Mouse (Mus musculus) midbrain, postnatal 0 days (tissue): ENCODE data around the gene 9930111J21Rik2. TPM values are rescaled to one million over a fixed set of nuclear protein-coding genes. Genes with fewer than 3 reads are reported as not detected.
"Not testable (repeated sequence)": the region's sequence is repeated elsewhere in the genome, so short reads cannot be mapped to it uniquely, and the experiment has no call there.

ENCODE experiments used
- ATAC-seq: fragments of 200-750 bp; cut with Nextera tagmentation; 2 replicates; pipeline ENCODE4 v1.8.0; 2017; ENCODE audit warnings: moderate number of reproducible peaks, mild to moderate bottlenecking, moderate TSS enrichment, moderate library complexity; ENCODE audit not compliant: low FRiP score
- DNase-seq: peaks from one replicate; pipeline ENCODE4 v3.0.0-alpha.2; 2015; ENCODE audit warnings: low spot score
- H3K27ac ChIP-seq: fragments of 300-500 bp; sonication (generic); 2 replicates; pipeline ENCODE4 v1.5.1; 2014; ENCODE audit warnings: low read depth, mild to moderate bottlenecking, low read length, mixed read lengths
- H3K27me3 ChIP-seq: fragments of 300-500 bp; sonication (generic); 2 replicates; pipeline ENCODE4 v1.6.1; 2014; ENCODE audit warnings: low read length, control low read depth, mixed read lengths; ENCODE audit not compliant: insufficient read depth
- H3K36me3 ChIP-seq: fragments of 300-500 bp; sonication (generic); 2 replicates; pipeline ENCODE4 v1.6.1; 2014; ENCODE audit warnings: low read length, control low read depth, mixed read lengths; ENCODE audit not compliant: insufficient read depth
- H3K4me1 ChIP-seq: fragments of 300-500 bp; sonication (generic); 2 replicates; pipeline ENCODE4 v1.6.1; 2014; ENCODE audit warnings: mild to moderate bottlenecking, control low read depth, antibody characterized with exemption, low read length, mixed read lengths; ENCODE audit not compliant: insufficient read depth
- H3K4me2 ChIP-seq: fragments of 300-500 bp; sonication (generic); 2 replicates; pipeline ENCODE4 v1.6.1; 2014; ENCODE audit warnings: low read depth, mild to moderate bottlenecking, low read length, mixed read lengths; ENCODE audit not compliant: poor library complexity, severe bottlenecking
- H3K4me3 ChIP-seq: fragments of 300-500 bp; sonication (generic); 2 replicates; pipeline ENCODE4 v1.5.1; 2014; ENCODE audit warnings: low read depth, mild to moderate bottlenecking, low read length, moderate library complexity
- H3K9ac ChIP-seq: fragments of 300-500 bp; sonication (generic); replicated peaks from 2 replicates; pipeline ENCODE4 v1.6.1; 2014; ENCODE audit warnings: mild to moderate bottlenecking, low read length, moderate library complexity, mixed read lengths; ENCODE audit not compliant: poor library complexity, severe bottlenecking
- H3K9me3 ChIP-seq: fragments of 300-500 bp; sonication (generic); 2 replicates; pipeline ENCODE4 v1.6.1; 2016; ENCODE audit warnings: low read length, control low read depth
- WGBS: fragments of 180-500 bp; shearing (Covaris S2); extraction: QIAGEN DNeasy Blood & Tissue Kit; methylation state at CpG from one replicate; pipeline ENCODE4 v1.1.7; 2014; 5-methylcytosine and 5-hydroxymethylcytosine counted together
- polyA plus RNA-seq: library from polyadenylated mRNA; unstranded; fragments of >200 nt; fragmentation: Nextera tagmentation; extraction: Ambion mirVana; gene quantifications from 2 replicates; pipeline ENCODE4 v1.2.1, GENCODE M21; 2015
- total RNA-seq: library from RNA; depleted of rRNA; stranded (reverse); fragments of >200 nt; gene quantifications from 2 replicates; pipeline ENCODE4 v1.2.3, GENCODE M21; 2014

The 9930111J21Rik2 gene
- total and polyA plus RNA-seq, 2 experiments from 2014 or later: 0.20 to 0.55 TPM

DNA sequence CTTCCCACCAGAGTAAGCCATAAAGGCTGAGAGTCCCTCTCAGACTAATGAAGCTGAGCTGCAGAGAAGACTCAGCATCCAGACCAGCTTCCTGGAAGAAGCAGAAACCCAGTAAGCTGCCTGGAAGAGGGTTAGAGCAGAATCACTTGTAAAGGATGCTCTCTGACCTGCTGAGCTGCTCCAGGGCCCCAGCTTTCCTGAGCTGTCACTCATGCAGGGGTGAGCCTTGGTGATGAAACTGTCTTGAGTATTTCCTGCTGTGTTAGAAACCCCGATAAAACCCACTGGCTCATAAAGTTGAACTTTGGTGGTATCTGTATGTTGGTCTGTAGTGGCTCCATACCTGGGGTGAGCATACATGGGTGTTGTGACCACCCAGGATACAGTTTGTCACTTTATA is 50.6 kb downstream of the 9930111J21Rik2 start:
- not testable (repeated sequence) for H3K9ac ChIP-seq, H3K27me3 ChIP-seq, ATAC-seq, H3K4me1 ChIP-seq, H3K27ac ChIP-seq, H3K4me2 ChIP-seq, H3K4me3 ChIP-seq, H3K9me3 ChIP-seq, H3K36me3 ChIP-seq, DNase-seq
- 84% methylated on average over 1 of the region's 1 CpGs for WGBS

DNA sequence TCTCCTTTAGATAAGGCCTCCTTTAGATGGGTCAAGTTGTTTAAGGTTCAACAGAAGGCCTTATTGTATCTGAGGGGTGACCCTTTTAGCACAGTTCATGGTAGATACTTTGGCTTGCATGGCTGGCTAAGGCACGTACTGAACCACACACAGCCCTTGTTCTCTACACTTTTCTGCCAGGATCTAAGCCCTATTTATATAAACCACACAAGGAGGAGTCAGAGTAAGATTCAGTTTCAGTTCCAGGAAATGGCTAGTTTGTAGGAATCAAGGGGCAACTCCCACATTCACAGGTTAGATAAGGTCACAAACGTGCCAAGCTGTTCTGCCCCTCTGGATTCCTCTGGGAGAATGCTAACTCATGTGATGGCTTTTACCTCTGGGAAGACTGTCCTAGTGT is 57.0 kb downstream of the 9930111J21Rik2 start, which contains the start of gene Tgtp1:
TSS of gene Tgtp1 (minus strand) at position 155 of the 400 bp plus-strand sequence.
- not testable (repeated sequence) for DNase-seq, H3K27ac ChIP-seq, H3K36me3 ChIP-seq, H3K4me3 ChIP-seq, H3K9ac ChIP-seq, H3K27me3 ChIP-seq, H3K4me2 ChIP-seq, H3K4me1 ChIP-seq, ATAC-seq, H3K9me3 ChIP-seq
- WGBS: 86% methylated on average over 2 of the region's 2 CpGs

DNA sequence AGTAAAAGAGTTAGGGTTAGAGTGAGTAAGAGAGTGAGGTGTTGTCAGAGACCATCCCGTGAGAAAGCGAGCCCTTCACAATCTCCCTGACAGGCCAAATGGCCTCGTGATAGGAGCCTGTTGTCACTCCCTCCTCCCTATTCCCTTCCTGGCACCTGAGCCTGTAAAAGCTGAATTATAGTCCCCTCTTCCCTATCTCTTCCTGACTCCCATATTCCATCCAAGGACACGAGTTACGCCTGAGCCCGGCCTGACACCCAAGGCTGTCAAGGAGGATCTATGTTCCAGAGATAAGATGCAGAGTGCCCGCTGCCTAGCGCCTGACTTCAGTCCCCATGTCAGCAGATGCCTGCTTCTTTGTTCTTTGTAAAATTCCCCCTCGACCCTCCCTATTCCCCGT is 57.7 kb downstream of the 9930111J21Rik2 start:
- not testable (repeated sequence) for H3K27me3 ChIP-seq, H3K4me1 ChIP-seq, H3K27ac ChIP-seq, ATAC-seq, H3K9me3 ChIP-seq, DNase-seq, H3K36me3 ChIP-seq, H3K4me2 ChIP-seq, H3K4me3 ChIP-seq, H3K9ac ChIP-seq
- WGBS: 69% methylated on average over 10 of the region's 10 CpGs

DNA sequence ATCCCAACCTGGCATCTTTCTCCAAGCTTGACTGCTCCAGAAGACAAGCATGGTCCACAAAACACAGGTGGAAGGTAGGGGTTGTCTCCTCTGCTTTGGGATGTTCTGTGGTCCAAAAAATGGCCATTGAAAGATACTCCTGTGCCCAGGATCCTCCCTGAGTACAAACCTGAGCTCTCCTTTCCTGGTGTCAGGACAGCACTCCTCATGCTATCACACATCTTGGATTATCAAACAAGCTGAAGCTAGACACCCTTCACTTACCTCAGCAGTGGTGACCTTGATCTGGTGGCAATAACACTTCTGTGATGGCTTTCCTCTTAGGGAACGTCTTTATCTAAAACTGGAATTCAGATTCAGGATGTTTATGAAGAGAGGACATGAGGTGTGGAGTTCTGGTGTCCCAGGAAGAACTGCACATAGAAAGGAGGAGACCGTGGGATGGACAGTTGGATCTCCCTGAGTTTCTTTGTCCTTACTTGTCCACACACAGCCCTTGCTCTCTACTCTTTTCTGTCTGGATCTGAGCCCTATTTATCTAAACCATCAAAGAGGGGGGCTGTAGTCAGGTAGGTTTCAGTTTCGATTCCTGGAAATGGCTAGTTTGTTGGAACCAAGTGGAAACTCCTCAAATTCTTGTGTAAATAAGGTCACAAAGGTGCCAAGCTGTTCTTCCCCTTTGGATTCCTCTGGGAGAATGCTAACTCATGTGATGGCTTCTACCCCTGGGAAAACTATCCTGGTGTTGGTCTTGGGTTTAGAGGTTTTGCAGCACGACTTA is 59.1 kb downstream of the 9930111J21Rik2 start, which contains the start of gene Gm12185:
TSS of gene Gm12185 (minus strand) at position 487 of the 781 bp plus-strand sequence.
- not testable (repeated sequence) for ATAC-seq, H3K27ac ChIP-seq, H3K4me3 ChIP-seq, H3K36me3 ChIP-seq, H3K4me1 ChIP-seq, H3K9ac ChIP-seq, H3K4me2 ChIP-seq, DNase-seq, H3K9me3 ChIP-seq, H3K27me3 ChIP-seq
- WGBS: 69% methylated on average over 4 of the region's 4 CpGs

DNA sequence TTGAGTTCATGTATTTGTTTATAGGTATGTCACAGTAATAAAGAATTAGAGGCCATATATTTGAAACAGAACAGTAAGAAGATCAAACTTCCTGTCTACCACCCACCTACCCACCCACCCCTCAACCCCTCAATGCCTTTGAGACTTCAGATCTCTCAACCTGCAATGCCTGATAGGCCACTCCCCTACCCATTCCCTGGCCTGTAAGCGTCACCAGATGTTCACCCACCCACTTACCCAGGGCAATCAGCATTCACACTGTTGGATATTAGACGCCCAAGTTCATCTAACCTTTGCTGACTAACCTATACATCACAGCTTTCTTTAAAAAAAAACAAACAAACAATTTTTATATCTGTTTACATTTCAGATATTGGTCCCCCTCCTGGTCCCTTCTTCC is 61.1 kb downstream of the 9930111J21Rik2 start:
- not testable (repeated sequence) for H3K36me3 ChIP-seq, ATAC-seq, H3K4me1 ChIP-seq, DNase-seq, H3K27me3 ChIP-seq, H3K9me3 ChIP-seq, H3K4me3 ChIP-seq, H3K9ac ChIP-seq, H3K4me2 ChIP-seq, H3K27ac ChIP-seq
- 80% methylated on average over 2 of the region's 2 CpGs for WGBS

DNA sequence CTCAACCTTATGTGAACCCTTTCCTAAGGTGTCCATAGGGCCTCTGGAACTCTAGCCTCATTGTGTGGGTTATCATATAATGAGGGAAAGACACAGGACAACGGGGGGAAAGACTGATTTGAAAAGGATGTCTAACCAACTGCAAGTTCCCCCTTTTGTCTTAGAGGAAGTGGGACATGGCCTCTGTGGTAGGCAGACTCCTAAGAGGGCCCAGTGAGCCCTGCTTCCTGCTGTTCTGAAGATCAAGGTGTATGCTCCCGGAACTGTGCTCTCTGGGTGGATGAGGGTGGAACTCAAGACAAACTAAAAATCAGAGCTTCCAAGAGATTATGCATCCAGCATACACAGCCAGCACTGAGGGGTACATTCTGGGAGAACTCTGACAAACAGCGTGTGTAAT is 62.8 kb downstream of the 9930111J21Rik2 start:
- H3K9ac ChIP-seq, H3K4me1 ChIP-seq, H3K4me2 ChIP-seq, H3K27ac ChIP-seq, H3K4me3 ChIP-seq, H3K27me3 ChIP-seq, DNase-seq, H3K9me3 ChIP-seq, H3K36me3 ChIP-seq, ATAC-seq: not testable (repeated sequence)
- WGBS: 86% methylated on average over 2 of the region's 3 CpGs

DNA sequence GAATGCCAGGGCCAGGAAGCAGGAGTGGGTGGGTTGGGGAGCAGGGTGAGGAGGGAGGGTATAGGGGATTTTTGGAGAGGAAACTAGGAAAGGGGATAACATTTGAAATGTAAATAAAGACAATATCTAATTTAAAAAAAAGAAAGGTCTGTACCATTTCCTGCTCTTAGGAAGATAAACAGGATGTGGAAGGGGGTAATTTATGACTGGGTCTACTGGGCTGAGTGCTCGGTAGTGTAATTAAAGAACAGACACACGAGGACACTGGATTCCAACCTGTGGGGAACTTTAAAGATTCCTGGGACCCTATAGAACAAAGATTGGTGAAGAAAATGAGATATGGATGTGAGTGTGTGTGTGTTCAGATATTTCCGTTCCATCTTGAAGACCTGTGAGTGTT is 68.2 kb downstream of the 9930111J21Rik2 start:
- not testable (repeated sequence) for H3K4me2 ChIP-seq, H3K4me3 ChIP-seq, H3K36me3 ChIP-seq, DNase-seq, H3K27me3 ChIP-seq, H3K9me3 ChIP-seq, H3K27ac ChIP-seq, H3K9ac ChIP-seq, ATAC-seq, H3K4me1 ChIP-seq
- no CpG with 5 or more reads among the region's 3 CpGs for WGBS

DNA sequence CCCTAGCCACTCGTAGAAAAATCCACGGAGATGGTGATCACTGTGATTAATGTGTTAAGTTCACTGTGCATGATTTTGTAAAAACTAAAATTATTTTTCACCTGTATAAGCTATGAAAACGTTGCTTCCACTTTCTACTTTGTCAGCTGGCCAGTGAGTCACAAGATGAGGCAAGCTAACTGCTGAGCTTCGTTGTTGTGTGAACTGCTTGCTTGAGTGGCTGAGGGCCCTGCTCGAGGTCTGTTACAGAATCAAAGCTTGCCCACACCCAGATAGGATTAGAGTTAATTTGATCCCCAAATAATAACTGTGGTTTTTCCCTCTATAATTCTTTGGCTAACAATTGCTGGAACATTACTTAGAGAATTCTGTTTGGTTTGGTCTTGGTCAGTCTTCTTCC is 71.0 kb downstream of the 9930111J21Rik2 start:
- H3K36me3 ChIP-seq, ATAC-seq, H3K9ac ChIP-seq, H3K4me3 ChIP-seq, H3K4me1 ChIP-seq, H3K9me3 ChIP-seq, H3K27ac ChIP-seq, H3K4me2 ChIP-seq, DNase-seq, H3K27me3 ChIP-seq: not testable (repeated sequence)
- WGBS: no CpG with 5 or more reads among the region's 5 CpGs

DNA sequence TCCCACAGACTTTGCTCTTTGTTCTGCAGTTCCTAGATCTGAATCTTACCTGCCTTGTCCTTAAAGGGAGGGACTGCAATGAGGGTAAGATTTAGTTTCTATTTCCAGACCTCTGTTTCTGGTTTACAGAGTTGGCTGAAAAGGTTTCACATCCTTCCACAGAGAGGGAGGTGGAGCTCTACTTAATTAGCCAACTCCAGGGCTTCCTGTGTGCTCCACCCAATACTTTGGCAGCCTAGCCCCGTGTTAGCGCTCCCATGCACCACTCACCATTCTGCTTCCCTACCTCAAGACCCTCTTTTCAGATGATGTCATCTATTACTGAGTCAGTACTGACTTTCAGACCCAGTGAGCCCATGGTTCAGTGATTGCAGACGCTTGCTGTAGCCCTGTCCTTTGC is 71.8 kb downstream of the 9930111J21Rik2 start, which contains the start of gene 9930111J21Rik1:
TSS of gene 9930111J21Rik1 (minus strand) at position 148 of the 400 bp plus-strand sequence.
- not testable (repeated sequence) for H3K4me2 ChIP-seq, H3K9me3 ChIP-seq, H3K36me3 ChIP-seq, H3K9ac ChIP-seq, H3K27me3 ChIP-seq, H3K4me3 ChIP-seq, DNase-seq, H3K4me1 ChIP-seq, H3K27ac ChIP-seq, ATAC-seq
- no CpG with 5 or more reads among the region's 3 CpGs for WGBS
